Mouse (Mus musculus) liver, adult 2 months (tissue): Measurements from ENCODE around the gene Ldhc. TPM values are rescaled to one million over a fixed set of nuclear protein-coding genes. Genes with fewer than 3 reads are reported as not detected.
A peak's percentile ranks its signal among the peaks of the same experiment; 100 is the strongest.
"Not testable (repeated sequence)": the region's sequence is repeated elsewhere in the genome, so short reads cannot be mapped to it uniquely, and the experiment has no call there.

Source experiments
- DNase-seq: peaks from one replicate; pipeline ENCODE4 v3.0.0-alpha.2; 2011; ENCODE audit warnings: low read depth, low spot score; ENCODE audit errors: extremely low read depth
- H3K27ac ChIP-seq: fragments of 200-500 bp; replicated peaks from 2 replicates; pipeline ENCODE4 v1.5.1; 2012; ENCODE audit warnings: low read depth, mild to moderate bottlenecking, control low read depth, inconsistent platforms, low read length; ENCODE audit not compliant: insufficient read depth
- H3K27me3 ChIP-seq: fragments of 200-500 bp; 2 replicates; pipeline ENCODE4 v1.6.1; 2012; ENCODE audit warnings: mild to moderate bottlenecking, moderate library complexity, low read length, inconsistent platforms; ENCODE audit not compliant: control insufficient read depth, insufficient read depth
- H3K36me3 ChIP-seq: fragments of 200-500 bp; 2 replicates; pipeline ENCODE4 v1.6.1; 2012; ENCODE audit warnings: low read length, inconsistent platforms; ENCODE audit not compliant: control insufficient read depth, insufficient read depth
- H3K4me1 ChIP-seq: fragments of 200-500 bp; 2 replicates; pipeline ENCODE4 v1.6.1; 2011; ENCODE audit warnings: low read length; ENCODE audit not compliant: control insufficient read depth, insufficient read depth
- H3K4me3 ChIP-seq: fragments of 200-500 bp; 2 replicates; pipeline ENCODE4 v1.5.1; 2011; ENCODE audit warnings: low read depth, mild to moderate bottlenecking, control low read depth, low read length, moderate library complexity; ENCODE audit not compliant: insufficient read depth
- H3K79me2 ChIP-seq: fragments of 200-500 bp; 2 replicates; pipeline ENCODE4 v1.6.1; 2012; ENCODE audit warnings: inconsistent platforms, mild to moderate bottlenecking, low read length, moderate library complexity; ENCODE audit not compliant: control insufficient read depth, insufficient read depth
- H3K9ac ChIP-seq: fragments of 200-500 bp; 2 replicates; pipeline ENCODE4 v1.6.1; 2012; ENCODE audit warnings: low read depth, mild to moderate bottlenecking, control low read depth, inconsistent platforms, low read length
- CTCF ChIP-seq: fragments of 200-500 bp; IDR thresholded peaks from 2 replicates; pipeline ENCODE4 v1.5.1; 2011; ENCODE audit warnings: low read depth, low read length, control low read depth
- POLR2A ChIP-seq: fragments of 200-500 bp; IDR thresholded peaks from 2 replicates; pipeline ENCODE4 v1.6.1; 2011; ENCODE audit warnings: low read length, control low read depth; ENCODE audit not compliant: insufficient read depth; ENCODE audit errors: extremely low read depth
- WGBS: fragments of 180-500 bp; shearing (Covaris S2); methylation state at CpG from one replicate; pipeline ENCODE4 v1.1.7; 2018; 5-methylcytosine and 5-hydroxymethylcytosine counted together
- polyA plus RNA-seq: library from polyadenylated mRNA; depleted of rRNA; stranded (reverse); fragments of >200 nt; gene quantifications from 2 replicates; pipeline ENCODE4 v1.2.3, GENCODE M21; 2012
- total RNA-seq: library from RNA; depleted of rRNA; stranded (reverse); fragments of >200 nt; gene quantifications from 2 replicates; pipeline ENCODE4 v1.2.3, GENCODE M21; 2014

Gene Ldhc
- total and polyA plus RNA-seq, 2 experiments = not detected

GRCm38 (mm10) chr7:46829911-46830310, 31.1 kb upstream of the Ldhc start:
- Histone ChIP-seq H3K4me1 (peaks cover 34% of the 10 kb centered on the region), H3K27ac (peak overlapping the region; percentile 54), H3K36me3 (no peaks in the 10 kb centered on the region), H3K4me3 (no peak overlapping the region), H3K79me2 (no peaks in the 10 kb centered on the region), H3K9ac (no peak overlapping the region), H3K27me3 (no peaks in the 10 kb centered on the region)
- TF ChIP-seq CTCF (no peak), POLR2A (no peak)
- 29% methylated on average over 12 of the region's 12 CpGs for WGBS
- peak; percentile 99 for DNase-seq

DNA sequence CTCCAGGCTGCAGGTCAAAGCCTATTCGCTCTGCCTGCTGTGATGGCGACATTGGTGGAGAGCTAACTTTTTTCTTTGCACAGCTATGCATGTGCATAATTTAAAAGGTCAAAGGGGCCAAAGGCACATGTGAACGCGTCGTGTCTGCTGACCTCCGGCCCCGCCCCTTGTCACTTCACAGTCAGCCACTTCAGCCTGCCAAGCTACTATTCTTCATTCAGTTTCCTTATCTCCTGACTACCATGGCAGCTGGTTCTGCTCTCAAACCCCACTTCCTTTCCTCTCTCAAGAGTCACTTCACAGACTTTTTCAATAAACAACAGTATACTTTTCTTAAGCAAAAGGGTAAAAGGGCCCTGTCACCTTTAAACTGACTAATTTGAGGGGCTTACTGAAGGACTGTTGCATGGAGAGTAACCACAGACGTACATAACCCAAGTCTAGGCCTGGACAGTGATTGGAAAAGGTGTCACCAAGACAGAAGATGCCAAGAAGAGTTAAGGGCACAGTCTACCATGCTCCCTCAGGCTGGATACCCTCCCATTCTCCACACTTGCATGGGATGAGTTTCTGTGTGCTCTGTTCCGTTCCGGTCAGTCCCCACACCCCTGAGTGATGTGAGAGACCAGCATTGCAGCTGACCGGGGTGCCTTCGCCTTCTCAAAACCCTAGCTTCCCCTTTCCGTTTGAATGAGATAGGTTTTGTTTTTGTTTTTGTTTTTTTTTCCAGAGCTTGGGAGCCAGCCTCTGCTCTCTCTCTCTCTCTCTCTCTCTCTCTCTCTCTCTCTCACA, 30.0 kb upstream of the Ldhc start:
- DNase-seq = peak; percentile 86
- Histone ChIP-seq H3K36me3 (no peaks in the 10 kb centered on the region), H3K9ac (no peak overlapping the region), H3K4me1 (peaks cover 34% of the 10 kb centered on the region), H3K27me3 (no peaks in the 10 kb centered on the region), H3K27ac (peak overlapping the region; percentile 54), H3K79me2 (no peaks in the 10 kb centered on the region), H3K4me3 (no peak overlapping the region)
- no peak for TF ChIP-seq CTCF
- no peak for TF ChIP-seq POLR2A
- 32% methylated on average over 13 of the region's 13 CpGs for WGBS

GRCm38 (mm10) chr7:46831693-46832092, 29.3 kb upstream of the Ldhc start:
- no peaks in the 10 kb centered on the region for H3K27me3 ChIP-seq
- no peak overlapping the region for H3K4me3 ChIP-seq
- H3K27ac ChIP-seq = peak overlapping the region; percentile 54
- no peaks in the 10 kb centered on the region for H3K36me3 ChIP-seq
- WGBS = 77% methylated on average over 8 of the region's 8 CpGs
- no peak for TF ChIP-seq CTCF
- no peak for TF ChIP-seq POLR2A
- H3K79me2 ChIP-seq = no peaks in the 10 kb centered on the region
- DNase-seq = no peak
- H3K4me1 ChIP-seq = peaks cover 34% of the 10 kb centered on the region
- no peak overlapping the region for H3K9ac ChIP-seq

DNA sequence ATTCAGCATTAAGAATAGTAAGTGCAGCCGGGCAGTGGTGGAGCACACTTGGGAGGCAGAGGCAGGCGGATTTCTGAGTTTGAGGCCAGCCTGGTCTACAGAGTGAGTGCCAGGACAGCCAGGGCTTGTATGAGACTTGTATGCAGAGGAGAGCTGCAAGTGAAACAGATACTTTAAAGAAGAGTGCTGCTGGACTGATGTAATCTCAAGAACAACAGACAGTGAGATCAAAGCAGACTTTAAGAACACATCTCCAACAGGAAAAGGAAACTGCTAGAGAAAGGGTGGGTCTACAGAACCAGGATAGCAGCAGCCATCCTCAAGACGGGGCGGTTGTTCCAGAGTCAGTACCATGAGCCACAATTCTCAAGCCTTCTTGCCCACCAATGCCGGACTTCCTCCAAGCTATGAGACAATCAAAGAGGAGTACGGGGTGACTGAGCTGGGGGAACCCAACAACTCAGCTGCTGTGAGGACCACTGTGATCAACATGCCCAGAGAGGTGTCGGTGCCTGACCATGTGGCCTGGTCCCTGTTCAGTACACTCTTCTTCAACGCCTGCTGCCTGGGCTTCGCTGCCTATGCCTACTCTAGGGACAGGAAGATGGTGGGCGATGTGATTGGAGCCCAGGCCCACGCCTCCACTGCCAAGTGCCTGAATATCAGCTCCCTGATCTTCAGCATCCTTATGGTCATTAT, 28.7 kb upstream of the Ldhc start:
- not testable (repeated sequence) for H3K9ac ChIP-seq, H3K4me3 ChIP-seq, H3K27me3 ChIP-seq, H3K27ac ChIP-seq, H3K79me2 ChIP-seq, DNase-seq, H3K36me3 ChIP-seq
- H3K4me1 ChIP-seq = peaks cover 31% of the 10 kb centered on the region
- WGBS = 90% methylated on average over 11 of the region's 11 CpGs

DNA sequence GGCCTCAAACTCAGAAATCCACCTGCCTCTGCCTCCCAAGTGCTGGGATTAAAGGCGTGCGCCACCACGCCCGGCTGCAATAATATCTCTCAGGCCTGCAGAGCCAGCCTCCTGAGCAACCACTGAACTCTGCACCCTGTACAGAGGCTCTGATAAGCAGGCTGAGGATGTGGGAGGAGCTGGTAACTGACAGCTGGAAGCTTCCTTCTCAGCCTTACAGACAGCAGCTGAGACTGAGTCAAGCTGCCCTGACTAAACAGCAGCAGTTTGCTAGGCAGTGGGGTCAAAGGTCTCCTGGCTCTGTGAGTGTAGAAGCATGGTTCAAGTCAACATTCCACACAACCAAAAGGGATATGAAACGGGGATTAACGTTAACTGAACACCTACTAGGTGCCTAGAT, 27.7 kb upstream of the Ldhc start:
- Histone ChIP-seq H3K4me1 (peaks cover 24% of the 10 kb centered on the region), H3K27ac (peak overlapping the region; percentile 68), H3K79me2 (no peaks in the 10 kb centered on the region), H3K36me3 (no peaks in the 10 kb centered on the region), H3K4me3 (no peak overlapping the region), H3K27me3 (no peaks in the 10 kb centered on the region), H3K9ac (no peak overlapping the region)
- no peak for TF ChIP-seq POLR2A
- TF ChIP-seq CTCF = no peak
- 2% methylated on average over 6 of the region's 6 CpGs for WGBS
- peak; percentile 97 for DNase-seq
